Mouse (Mus musculus): ENCODE results near the gene Lrguk. TPM values are rescaled to one million over a fixed set of nuclear protein-coding genes. Genes with fewer than 3 reads are reported as not detected.

Lrguk gene
- polyA plus RNA-seq, 1 experiment from 2014 or later: 1.3 TPM

- Histone ChIP-seq H3K4me3 (no peak overlapping the region), H3K36me3 (peaks cover 31% of the 10 kb centered on the region), H3K27me3 (ENCODE audit: low read depth, poor library complexity, severe bottlenecking) (no peaks in the 10 kb centered on the region), H3K27ac (replicated peaks) (no peak overlapping the region), H3K4me1 (peaks cover 19% of the 10 kb centered on the region), H3K9me3 (replicated peaks) (no peaks in the 10 kb centered on the region)
- no peak for DNase-seq (ENCODE audit: low spot score)
- 78% methylated on average over 12 of the region's 12 CpGs for WGBS
These were observed 144.0 kb downstream of the Lrguk start for GRCm38 (mm10) chr6:34173251-34173650.

- Histone ChIP-seq H3K36me3 (peaks cover 17% of the 10 kb centered on the region), H3K27me3 (ENCODE audit: low read depth, poor library complexity, severe bottlenecking) (no peaks in the 10 kb centered on the region), H3K27ac (replicated peaks) (no peak overlapping the region), H3K9me3 (replicated peaks) (no peaks in the 10 kb centered on the region), H3K4me3 (no peak overlapping the region), H3K4me1 (peaks cover 19% of the 10 kb centered on the region)
- no peak for DNase-seq (ENCODE audit: low spot score)
- WGBS: 91% methylated on average over 8 of the region's 8 CpGs
These were observed 145.5 kb downstream of the Lrguk start for GRCm38 (mm10) chr6:34174715-34175114.

GRCm38 (mm10) chr6:34176111-34176863 lies 147.0 kb downstream of the Lrguk start:
- 3% methylated on average over 29 of the region's 29 CpGs for WGBS
- no peak for DNase-seq (ENCODE audit: low spot score)
- H3K4me1 ChIP-seq: peaks cover 19% of the 10 kb centered on the region

DNA sequence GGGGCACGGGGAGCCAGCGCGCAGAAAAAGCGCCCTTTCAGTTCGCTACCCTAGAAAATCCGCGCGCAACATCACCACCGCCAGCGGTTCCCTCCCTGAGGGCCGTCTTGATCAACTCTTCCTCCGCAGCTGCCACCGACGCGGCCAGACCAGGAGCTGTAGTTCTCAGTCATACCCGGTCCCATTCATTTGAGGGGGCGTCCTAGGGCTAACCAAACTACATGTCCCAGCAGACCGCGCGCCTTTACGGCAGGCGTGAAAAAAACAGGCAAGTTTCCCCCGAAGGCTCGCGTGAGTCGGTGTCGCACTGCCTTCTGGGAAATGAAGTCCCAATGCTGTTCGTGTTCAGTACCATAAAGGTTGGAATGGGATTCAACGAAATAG lies 147.6 kb downstream of the Lrguk start, which contains the start of gene Slc35b4:
Gene Slc35b4 (minus strand): TSS at position 248 of the 384 bp plus-strand sequence.
- peak; percentile 95 for DNase-seq (ENCODE audit: low spot score)
- Histone ChIP-seq H3K36me3 (peaks cover 8% of the 10 kb centered on the region), H3K27me3 (ENCODE audit: low read depth, poor library complexity, severe bottlenecking) (no peaks in the 10 kb centered on the region), H3K27ac (replicated peaks) (peak within 1 kb of the TSS; percentile 90), H3K4me3 (peak within 1 kb of the TSS; percentile 79), H3K4me1 (peaks cover 19% of the 10 kb centered on the region), H3K9me3 (replicated peaks) (no peaks in the 10 kb centered on the region)
- under 1% methylated on average over 29 of the region's 29 CpGs for WGBS

More at GRCm38 (mm10) chr6:34176111-34176863, 147.0 kb downstream of the Lrguk start:
- no peaks in the 10 kb centered on the region for H3K27me3 ChIP-seq (ENCODE audit: low read depth, poor library complexity, severe bottlenecking)
- peak overlapping the region; percentile 79 for H3K4me3 ChIP-seq
- H3K36me3 ChIP-seq: peaks cover 8% of the 10 kb centered on the region
- H3K27ac ChIP-seq (replicated peaks): peak overlapping the region; percentile 90
- H3K9me3 ChIP-seq (replicated peaks): no peaks in the 10 kb centered on the region

- no peaks in the 10 kb centered on the region for H3K9me3 ChIP-seq (replicated peaks)
- WGBS: 88% methylated on average over 3 of the region's 3 CpGs
- H3K27me3 ChIP-seq (ENCODE audit: low read depth, poor library complexity, severe bottlenecking): no peaks in the 10 kb centered on the region
- H3K27ac ChIP-seq (replicated peaks): no peak overlapping the region
- H3K4me1 ChIP-seq: peaks cover 16% of the 10 kb centered on the region
- H3K4me3 ChIP-seq: no peak overlapping the region
- no peak for DNase-seq (ENCODE audit: low spot score)
- H3K36me3 ChIP-seq: no peaks in the 10 kb centered on the region
These were observed 149.8 kb downstream of the Lrguk start for GRCm38 (mm10) chr6:34179007-34179406.

GRCm38 (mm10) chr6:34179911-34180310 lies 150.7 kb downstream of the Lrguk start:
- DNase-seq (ENCODE audit: low spot score): no peak
- Histone ChIP-seq H3K9me3 (replicated peaks) (no peaks in the 10 kb centered on the region), H3K4me1 (peaks cover 14% of the 10 kb centered on the region), H3K36me3 (no peaks in the 10 kb centered on the region), H3K27me3 (ENCODE audit: low read depth, poor library complexity, severe bottlenecking) (no peaks in the 10 kb centered on the region), H3K4me3 (no peak overlapping the region), H3K27ac (replicated peaks) (no peak overlapping the region)
- WGBS: 90% methylated on average over 4 of the region's 4 CpGs

DNA sequence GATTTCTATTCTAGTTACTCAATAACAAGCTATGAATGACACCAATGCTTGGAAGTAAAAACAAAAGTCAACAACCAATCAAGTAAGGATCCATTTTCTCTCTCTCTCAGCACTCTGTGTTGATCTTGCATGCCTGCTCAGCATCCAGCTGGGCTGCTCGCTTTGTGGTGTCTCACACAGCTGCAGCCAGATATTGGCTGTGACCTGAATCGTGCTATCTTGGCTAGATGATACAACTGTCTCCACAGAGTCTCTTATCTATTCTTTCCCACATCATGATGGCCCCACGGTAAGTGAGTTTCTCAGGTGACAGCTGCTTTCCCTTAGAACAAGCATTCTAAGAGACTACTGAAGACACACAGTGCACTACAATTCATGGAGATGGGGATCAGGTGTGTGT lies 152.7 kb downstream of the Lrguk start:
- H3K27me3 ChIP-seq (ENCODE audit: low read depth, poor library complexity, severe bottlenecking): no peaks in the 10 kb centered on the region
- no peak overlapping the region for H3K4me3 ChIP-seq
- DNase-seq (ENCODE audit: low spot score): no peak
- no peak overlapping the region for H3K27ac ChIP-seq (replicated peaks)
- WGBS: 81% methylated on average over 3 of the region's 3 CpGs
- H3K36me3 ChIP-seq: no peaks in the 10 kb centered on the region
- no peaks in the 10 kb centered on the region for H3K9me3 ChIP-seq (replicated peaks)
- peaks cover 3% of the 10 kb centered on the region for H3K4me1 ChIP-seq

DNA sequence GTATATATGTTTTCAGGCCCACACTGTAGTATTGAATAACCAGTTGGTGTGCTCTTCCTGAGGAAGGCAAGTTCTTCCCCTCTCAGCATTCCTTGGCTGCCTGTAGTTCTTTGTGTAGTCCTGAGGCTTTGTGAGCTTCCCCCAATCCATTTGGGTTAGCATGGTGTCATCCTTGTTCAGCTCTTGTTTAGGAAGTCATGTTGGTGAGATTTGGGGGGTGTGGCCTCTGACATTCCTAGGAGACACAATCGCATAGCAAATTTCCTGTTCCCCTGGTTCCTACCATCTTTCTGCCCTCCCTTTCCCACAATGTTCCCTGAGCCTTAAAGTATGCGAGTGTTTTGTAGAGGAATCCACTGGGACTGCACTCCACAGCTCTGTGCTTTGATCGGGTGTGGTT lies 154.1 kb downstream of the Lrguk start:
- H3K9me3 ChIP-seq (replicated peaks): no peaks in the 10 kb centered on the region
- H3K27ac ChIP-seq (replicated peaks): no peak overlapping the region
- 90% methylated on average over 3 of the region's 3 CpGs for WGBS
- no peaks in the 10 kb centered on the region for H3K27me3 ChIP-seq (ENCODE audit: low read depth, poor library complexity, severe bottlenecking)
- no peak overlapping the region for H3K4me3 ChIP-seq
- DNase-seq (ENCODE audit: low spot score): no peak
- H3K4me1 ChIP-seq: peaks cover 16% of the 10 kb centered on the region
- H3K36me3 ChIP-seq: no peaks in the 10 kb centered on the region

Other genes with a start within 250 kb of the Lrguk start
- gene Slc35b4, start 147.7 kb downstream of the Lrguk start, polyA plus RNA-seq (2016; fragmentation: Nextera tagmentation; extraction: Ambion mirVana): 50.7 and 54.7 TPM in 2 replicates

Data from midbrain, embryonic 10.5 days (tissue).